Mouse (Mus musculus) limb, embryonic 10.5 days (tissue): ENCODE measurements around the gene Rpp25l. TPM values are rescaled to one million over a fixed set of nuclear protein-coding genes. Genes with fewer than 3 reads are reported as not detected.
"Not testable (repeated sequence)": the region's sequence is repeated elsewhere in the genome, so short reads cannot be mapped to it uniquely, and the experiment has no call there.

Experiments
- DNase-seq: peaks from one replicate; pipeline ENCODE4 v3.0.0-alpha.2; 2017; ENCODE audit warnings: low spot score
- H3K27ac ChIP-seq: fragments of 300-500 bp; sonication (generic); 2 replicates; pipeline ENCODE4 v1.5.1; 2016; ENCODE audit warnings: mild to moderate bottlenecking
- H3K27me3 ChIP-seq: fragments of 300-500 bp; sonication (generic); 2 replicates; pipeline ENCODE4 v1.6.1; 2016; ENCODE audit warnings: low read depth, mild to moderate bottlenecking; ENCODE audit not compliant: poor library complexity, severe bottlenecking
- H3K36me3 ChIP-seq: fragments of 300-500 bp; sonication (generic); 2 replicates; pipeline ENCODE4 v1.6.1; 2016; ENCODE audit warnings: mild to moderate bottlenecking, moderate library complexity
- H3K4me1 ChIP-seq: fragments of 300-500 bp; sonication (generic); 2 replicates; pipeline ENCODE4 v1.6.1; 2016
- H3K4me3 ChIP-seq: fragments of 300-500 bp; sonication (generic); 2 replicates; pipeline ENCODE4 v1.5.1; 2016; ENCODE audit warnings: mild to moderate bottlenecking, moderate library complexity
- H3K9me3 ChIP-seq: fragments of 300-500 bp; sonication (generic); replicated peaks from 2 replicates; pipeline ENCODE4 v1.6.1; 2016; ENCODE audit warnings: mild to moderate bottlenecking
- WGBS: fragments of 180-500 bp; shearing (Covaris S2); methylation state at CpG from one replicate; pipeline ENCODE4 v1.1.7; 2016; 5-methylcytosine and 5-hydroxymethylcytosine counted together
- polyA plus RNA-seq: library from polyadenylated mRNA; unstranded; fragments of >200 nt; fragmentation: Nextera tagmentation; extraction: Ambion mirVana; gene quantifications from 2 replicates; pipeline ENCODE4 v1.2.1, GENCODE M21; 2016

Gene Rpp25l
- 93.6 and 101 TPM in 2 replicates for polyA plus RNA-seq

DNA sequence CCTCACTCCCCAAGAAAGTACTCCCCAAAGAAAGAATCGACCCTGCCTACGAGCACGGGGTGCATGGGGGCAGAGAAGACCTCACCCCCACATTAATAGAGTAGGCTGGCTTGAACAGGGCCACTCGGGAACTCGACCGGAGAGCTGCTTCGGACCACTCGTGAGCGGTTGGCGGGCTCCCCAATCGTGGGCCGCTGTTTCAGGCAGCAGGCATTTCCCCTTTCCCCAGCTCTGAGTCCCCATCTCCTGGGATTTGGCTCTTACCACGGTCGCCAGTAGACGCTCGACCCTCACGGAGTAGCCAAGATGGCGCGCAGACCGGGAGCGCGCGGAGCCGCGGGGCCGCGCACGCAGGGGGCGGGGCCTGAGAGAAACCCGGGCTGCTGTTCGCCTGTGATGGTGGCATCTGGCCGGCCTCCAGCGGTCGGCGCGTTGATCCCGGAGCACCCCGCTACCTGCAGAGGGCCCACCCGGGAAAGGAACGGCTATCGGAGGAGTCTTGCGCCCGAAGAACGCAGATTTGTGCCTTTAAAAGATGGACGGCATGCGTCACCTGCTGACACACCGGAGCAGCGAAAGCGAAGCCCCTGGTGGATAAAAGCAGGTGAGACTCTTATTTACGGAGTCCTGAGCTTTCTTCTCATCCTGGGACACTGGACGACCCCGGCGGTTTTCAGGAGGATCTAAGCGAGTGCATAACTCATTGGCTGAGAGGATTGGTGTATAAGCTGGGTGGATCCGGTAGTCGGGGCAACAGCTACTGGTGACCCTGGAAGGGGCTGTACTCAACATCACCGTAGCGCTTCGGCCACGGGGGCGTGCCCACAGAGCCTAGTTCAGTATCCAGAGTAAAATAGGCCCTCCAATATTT is at the start of gene Rpp25l:
Gene Rpp25l (minus strand): TSS at position 338 of the 871 bp plus-strand sequence.
- 0 out of 2 replicates have a peak, but pooled peaks cover 5% of the 10 kb centered on the region for H3K27me3 ChIP-seq
- under 1% methylated on average over 61 of the region's 61 CpGs for WGBS
- DNase-seq, result peak; percentile 94
- H3K4me1 ChIP-seq, result peaks cover 50% of the 10 kb centered on the region
- peak within 1 kb of the TSS; percentile 95 for H3K27ac ChIP-seq
- peak within 1 kb of the TSS; percentile 79 for H3K4me3 ChIP-seq
- peaks cover 47% of the 10 kb centered on the region for H3K36me3 ChIP-seq
- H3K9me3 ChIP-seq, result no peaks in the 10 kb centered on the region

GRCm38 (mm10) chr4:41762688-41763114 is 49.4 kb upstream of the Rpp25l start:
- Histone ChIP-seq H3K36me3 (peaks cover 40% of the 10 kb centered on the region), H3K4me1 (peaks cover 53% of the 10 kb centered on the region), H3K27ac (peak overlapping the region; percentile 90), H3K4me3 (peak overlapping the region; percentile 64)
- 13% methylated on average over 8 of the region's 8 CpGs for WGBS
- DNase-seq, result peak; percentile 79
- H3K9me3 ChIP-seq, H3K27me3 ChIP-seq: not testable (repeated sequence)

DNA sequence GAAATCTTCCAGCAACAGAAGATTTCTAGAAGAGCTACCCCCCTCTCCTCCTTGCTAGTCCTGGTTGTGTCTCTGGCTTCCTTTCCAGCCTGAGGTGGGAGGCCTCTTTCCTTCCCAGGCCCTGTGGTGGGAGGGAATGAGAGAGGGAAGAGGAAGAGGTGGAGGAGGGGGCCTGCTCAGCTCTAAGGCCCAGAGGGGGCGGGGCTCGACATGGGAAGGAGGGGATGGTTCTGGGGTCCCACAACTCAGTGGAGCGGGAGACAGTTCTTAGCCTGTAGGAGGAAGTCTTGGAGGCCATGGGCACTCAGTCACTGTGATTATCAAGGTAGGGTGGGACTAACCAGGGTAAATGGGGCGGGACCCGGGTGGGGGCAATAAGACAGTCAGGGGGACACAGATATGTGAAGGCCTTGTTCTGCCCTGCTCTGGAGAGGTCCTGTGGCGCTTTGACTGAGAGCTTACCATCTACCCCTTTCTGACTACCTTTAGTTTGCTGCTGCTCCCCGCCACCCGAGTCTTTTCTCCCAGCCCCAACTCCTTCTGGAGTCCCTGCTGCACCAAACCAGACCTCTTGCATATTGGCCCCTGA is 48.9 kb upstream of the Rpp25l start:
- H3K36me3 ChIP-seq, result peaks cover 40% of the 10 kb centered on the region
- peaks cover 54% of the 10 kb centered on the region for H3K4me1 ChIP-seq
- peak; percentile 80 for DNase-seq
- H3K27me3 ChIP-seq, result no peaks in the 10 kb centered on the region
- peak overlapping the region; percentile 90 for H3K27ac ChIP-seq
- H3K9me3 ChIP-seq, result no peaks in the 10 kb centered on the region
- H3K4me3 ChIP-seq, result peak overlapping the region; percentile 64
- WGBS, result 16% methylated on average over 8 of the region's 8 CpGs

- peak; percentile 40 for DNase-seq
- Histone ChIP-seq H3K27me3 (no peaks in the 10 kb centered on the region), H3K27ac (peak overlapping the region; percentile 90), H3K9me3 (no peaks in the 10 kb centered on the region), H3K36me3 (peaks cover 39% of the 10 kb centered on the region), H3K4me1 (peaks cover 57% of the 10 kb centered on the region), H3K4me3 (peak overlapping the region; percentile 64)
These were observed 48.3 kb upstream of the Rpp25l start for GRCm38 (mm10) chr4:41761680-41762079.

DNA sequence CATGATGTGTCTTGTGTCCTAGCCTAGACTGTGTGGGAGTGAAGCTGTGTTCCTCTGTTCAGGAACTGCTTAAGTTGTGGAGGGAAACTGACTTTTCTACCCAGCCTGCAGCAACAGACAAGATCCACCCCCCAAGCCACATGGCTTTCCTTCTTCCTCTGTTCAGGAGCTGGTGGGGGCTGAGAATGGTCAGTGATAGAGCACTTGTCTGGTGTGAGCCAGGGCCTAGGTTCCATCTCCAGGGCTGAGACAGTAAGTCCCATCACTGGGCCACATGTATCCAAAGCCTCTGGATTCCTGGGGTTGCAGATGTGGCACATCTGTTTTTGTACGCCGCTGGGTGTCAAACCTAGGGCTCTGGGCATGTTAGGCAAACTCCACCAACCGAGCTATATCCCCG is 47.6 kb upstream of the Rpp25l start:
- Histone ChIP-seq H3K4me1 (peaks cover 63% of the 10 kb centered on the region), H3K27me3 (no peaks in the 10 kb centered on the region), H3K27ac (peak overlapping the region; percentile 90), H3K4me3 (peak overlapping the region; percentile 64), H3K9me3 (no peaks in the 10 kb centered on the region), H3K36me3 (peaks cover 32% of the 10 kb centered on the region)
- DNase-seq, result peak; percentile 33
- WGBS, result 71% methylated on average over 4 of the region's 4 CpGs

DNA sequence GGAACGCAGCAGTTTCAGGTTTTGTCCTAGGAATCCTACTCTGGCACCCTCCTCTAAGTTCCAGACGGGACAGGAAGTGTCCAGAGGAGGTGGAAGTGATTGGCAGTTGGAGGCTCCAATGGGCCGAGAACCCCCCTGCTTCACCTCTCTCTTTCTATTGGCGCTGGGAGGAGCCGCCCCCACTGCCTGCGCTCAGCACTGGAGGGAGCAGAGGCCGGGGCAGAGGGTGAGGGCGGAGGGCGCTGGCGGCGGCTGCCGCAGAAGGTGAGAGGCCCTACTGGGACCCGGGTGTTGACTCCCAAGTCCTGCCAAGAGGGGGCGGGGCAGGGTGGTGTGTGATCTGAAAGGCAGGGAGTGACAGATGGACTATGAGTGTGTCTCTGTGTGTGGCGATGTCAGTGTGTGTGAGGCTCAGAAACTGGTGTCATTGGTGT is 47.0 kb upstream of the Rpp25l start:
- Histone ChIP-seq H3K27me3 (no peaks in the 10 kb centered on the region), H3K4me3 (peak overlapping the region; percentile 64), H3K27ac (peak overlapping the region; percentile 90), H3K4me1 (peaks cover 63% of the 10 kb centered on the region), H3K9me3 (no peaks in the 10 kb centered on the region), H3K36me3 (peaks cover 28% of the 10 kb centered on the region)
- WGBS, result 0% methylated on average over 15 of the region's 15 CpGs
- peak; percentile 88 for DNase-seq

GRCm38 (mm10) chr4:41759656-41760287 is 46.4 kb upstream of the Rpp25l start:
- peaks cover 67% of the 10 kb centered on the region for H3K4me1 ChIP-seq
- peaks cover 27% of the 10 kb centered on the region for H3K36me3 ChIP-seq
- DNase-seq, result no peak
- 32% methylated on average over 6 of the region's 6 CpGs for WGBS
- peak overlapping the region; percentile 64 for H3K4me3 ChIP-seq
- H3K9me3 ChIP-seq, result no peaks in the 10 kb centered on the region
- no peaks in the 10 kb centered on the region for H3K27me3 ChIP-seq
- H3K27ac ChIP-seq, result peak overlapping the region; percentile 90

DNA sequence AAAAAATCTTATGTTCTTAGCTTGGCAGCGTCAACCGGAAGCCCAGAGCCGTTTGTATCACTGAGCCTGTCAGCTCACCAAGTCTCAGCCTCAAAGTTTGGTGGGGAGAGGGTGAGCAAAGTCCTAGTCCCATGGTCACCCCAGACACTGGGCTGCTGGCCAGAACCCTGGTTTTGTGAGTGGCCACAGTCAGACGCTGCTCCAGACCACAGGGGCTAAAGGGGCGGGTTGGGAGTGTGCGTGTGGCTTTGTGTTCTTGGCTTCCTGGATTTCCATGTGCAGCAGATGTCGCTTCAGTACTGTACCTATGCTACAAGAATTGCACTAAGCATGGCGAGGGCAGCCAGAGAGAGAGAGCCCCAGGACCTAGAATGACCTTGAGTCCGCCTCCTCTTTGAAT is 45.9 kb upstream of the Rpp25l start:
- Histone ChIP-seq H3K27ac (peak overlapping the region; percentile 90), H3K4me1 (peaks cover 69% of the 10 kb centered on the region), H3K9me3 (no peaks in the 10 kb centered on the region), H3K27me3 (no peaks in the 10 kb centered on the region), H3K36me3 (peaks cover 26% of the 10 kb centered on the region), H3K4me3 (no peak overlapping the region)
- no peak for DNase-seq
- WGBS, result 93% methylated on average over 9 of the region's 9 CpGs

GRCm38 (mm10) chr4:41758701-41759100 is 45.4 kb upstream of the Rpp25l start:
- Histone ChIP-seq H3K4me3 (no peak overlapping the region), H3K27me3 (no peaks in the 10 kb centered on the region), H3K27ac (no peak overlapping the region), H3K36me3 (peaks cover 26% of the 10 kb centered on the region), H3K9me3 (no peaks in the 10 kb centered on the region), H3K4me1 (peaks cover 67% of the 10 kb centered on the region)
- no peak for DNase-seq
- 88% methylated on average over 4 of the region's 4 CpGs for WGBS

- no peak for DNase-seq
- 68% methylated on average over 11 of the region's 11 CpGs for WGBS
- H3K9me3 ChIP-seq, result no peaks in the 10 kb centered on the region
- H3K27me3 ChIP-seq, result no peaks in the 10 kb centered on the region
- H3K27ac ChIP-seq, result no peak overlapping the region
- peaks cover 60% of the 10 kb centered on the region for H3K4me1 ChIP-seq
- no peak overlapping the region for H3K4me3 ChIP-seq
- H3K36me3 ChIP-seq, result peaks cover 26% of the 10 kb centered on the region
These were observed 44.7 kb upstream of the Rpp25l start for GRCm38 (mm10) chr4:41758021-41758420.

DNA sequence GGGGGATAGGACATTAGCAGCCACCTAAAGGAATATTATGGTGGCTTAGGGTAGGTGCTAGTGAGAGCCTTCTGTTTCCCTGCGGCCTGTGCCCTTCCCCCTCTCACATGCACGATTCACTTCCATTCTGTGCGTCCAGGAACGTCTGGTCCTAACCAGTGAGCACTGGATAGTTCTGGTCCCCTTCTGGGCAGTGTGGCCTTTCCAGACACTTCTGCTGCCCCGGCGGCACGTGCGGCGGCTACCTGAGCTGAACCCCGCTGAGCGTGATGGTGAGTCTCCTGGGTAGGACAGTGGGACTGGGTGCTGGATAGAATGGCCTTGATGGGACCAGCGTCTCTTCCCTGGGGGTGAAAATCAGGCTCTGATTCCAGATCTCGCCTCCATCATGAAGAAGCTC is 44.0 kb upstream of the Rpp25l start:
- H3K9me3 ChIP-seq, result no peaks in the 10 kb centered on the region
- H3K27ac ChIP-seq, result no peak overlapping the region
- DNase-seq, result peak; percentile 30
- peaks cover 26% of the 10 kb centered on the region for H3K36me3 ChIP-seq
- WGBS, result 93% methylated on average over 13 of the region's 13 CpGs
- peaks cover 53% of the 10 kb centered on the region for H3K4me1 ChIP-seq
- no peaks in the 10 kb centered on the region for H3K27me3 ChIP-seq
- H3K4me3 ChIP-seq, result no peak overlapping the region

DNA sequence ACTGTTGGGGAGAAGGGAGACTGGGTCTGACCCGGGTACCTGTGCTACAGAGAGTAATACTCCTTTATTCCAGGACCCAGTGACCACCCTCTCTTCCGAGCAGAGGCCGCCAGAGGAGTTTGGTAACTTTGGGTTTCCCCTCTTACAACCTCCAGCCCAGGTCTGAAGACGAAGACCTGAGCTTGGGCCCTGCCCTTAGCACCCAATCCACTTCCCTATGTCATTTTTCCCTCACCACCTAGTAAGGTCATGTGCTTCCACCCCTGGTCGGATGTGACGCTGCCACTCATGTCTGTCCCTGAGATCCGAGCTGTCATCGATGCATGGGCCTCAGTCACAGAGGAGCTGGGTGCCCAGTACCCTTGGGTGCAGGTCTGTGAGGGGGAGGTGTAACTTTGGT is 43.1 kb upstream of the Rpp25l start:
- peaks cover 26% of the 10 kb centered on the region for H3K36me3 ChIP-seq
- H3K27me3 ChIP-seq, result no peaks in the 10 kb centered on the region
- DNase-seq, result no peak
- H3K9me3 ChIP-seq, result no peaks in the 10 kb centered on the region
- H3K4me3 ChIP-seq, result peak overlapping the region; percentile 85
- H3K4me1 ChIP-seq, result peaks cover 44% of the 10 kb centered on the region
- H3K27ac ChIP-seq, result peak overlapping the region; percentile 89
- 78% methylated on average over 8 of the region's 8 CpGs for WGBS
